Mouse (Mus musculus): ENCODE results near the gene Pitx1. TPM values are rescaled to one million over a fixed set of nuclear protein-coding genes. Genes with fewer than 3 reads are reported as not detected.
A peak's percentile ranks its signal among the peaks of the same experiment; 100 is the strongest.

The Pitx1 gene
- total RNA-seq, 2 experiments from 2014 or later = not detected

GRCm38 (mm10) chr13:55832602-55833001 lies 3.4 kb downstream of the Pitx1 start:
- no peak for DNase-seq (ENCODE audit: extremely low spot score in 1 of 2, low spot score in 2 of 2)
- intact Hi-C loops (cut with DNase I) = no loop called here

- DNase-seq (ENCODE audit: extremely low spot score in 1 of 2, low spot score in 2 of 2) = no peak
- intact Hi-C loops (cut with DNase I) = no loop called here
These were observed 4.3 kb downstream of the Pitx1 start for GRCm38 (mm10) chr13:55831722-55832160.

GRCm38 (mm10) chr13:55830833-55831721 lies 4.9 kb downstream of the Pitx1 start:
- DNase-seq (ENCODE audit: extremely low spot score in 1 of 2, low spot score in 2 of 2) = no peak
- intact Hi-C loops (cut with DNase I) = no loop called here

- intact Hi-C loops (cut with DNase I) = no loop called here
- DNase-seq (ENCODE audit: extremely low spot score in 1 of 2, low spot score in 2 of 2) = no peak
These were observed 5.7 kb downstream of the Pitx1 start for GRCm38 (mm10) chr13:55830081-55830832.

GRCm38 (mm10) chr13:55829018-55829655 lies 6.9 kb downstream of the Pitx1 start:
- intact Hi-C loops (cut with DNase I) = loop anchor here (5.0 kb wide), 2 partner anchors 133 to 423 kb away; partner anchors contain the start of gene Neurog1

GRCm38 (mm10) chr13:55828141-55829017 lies 7.6 kb downstream of the Pitx1 start:
- intact Hi-C loops (cut with DNase I) = loop anchor here (5.0 kb wide), 2 partner anchors 134 to 424 kb away; partner anchors contain the start of gene Neurog1
- no peak for DNase-seq (ENCODE audit: extremely low spot score in 1 of 2, low spot score in 2 of 2)

More at GRCm38 (mm10) chr13:55829018-55829655, 6.9 kb downstream of the Pitx1 start:
- DNase-seq (ENCODE audit: extremely low spot score in 1 of 2, low spot score in 2 of 2) = no peak

- intact Hi-C loops (cut with DNase I) = loop anchor here (5.0 kb wide), 2 partner anchors 135 to 425 kb away; partner anchors contain the start of gene Neurog1
- DNase-seq (ENCODE audit: extremely low spot score in 1 of 2, low spot score in 2 of 2) = no peak
These were observed 8.3 kb downstream of the Pitx1 start for GRCm38 (mm10) chr13:55827679-55828140.

GRCm38 (mm10) chr13:55826796-55827678 lies 9.0 kb downstream of the Pitx1 start:
- intact Hi-C loops (cut with DNase I) = loop anchor here (5.0 kb wide), 2 partner anchors 135 to 425 kb away; partner anchors contain the start of gene Neurog1
- no peak for DNase-seq (ENCODE audit: extremely low spot score in 1 of 2, low spot score in 2 of 2)

- DNase-seq (ENCODE audit: extremely low spot score in 1 of 2, low spot score in 2 of 2) = no peak
- intact Hi-C loops (cut with DNase I) = loop anchor here (5.0 kb wide), 2 partner anchors 136 to 426 kb away; partner anchors contain the start of gene Neurog1
These were observed 9.9 kb downstream of the Pitx1 start for GRCm38 (mm10) chr13:55826008-55826671.

- intact Hi-C loops (cut with DNase I) = loop anchor here (5.0 kb wide), 2 partner anchors 137 to 427 kb away; partner anchors contain the start of gene Neurog1
- DNase-seq (ENCODE audit: extremely low spot score in 1 of 2, low spot score in 2 of 2) = no peak
These were observed 10.7 kb downstream of the Pitx1 start for GRCm38 (mm10) chr13:55825245-55825681.

- no peak for DNase-seq (ENCODE audit: extremely low spot score in 1 of 2, low spot score in 2 of 2)
- intact Hi-C loops (cut with DNase I) = no loop called here
These were observed 11.6 kb downstream of the Pitx1 start for GRCm38 (mm10) chr13:55824151-55824945.

GRCm38 (mm10) chr13:55822499-55822898 lies 13.5 kb downstream of the Pitx1 start:
- intact Hi-C loops (cut with DNase I) = no loop called here
- DNase-seq (ENCODE audit: extremely low spot score in 1 of 2, low spot score in 2 of 2) = no peak

- intact Hi-C loops (cut with DNase I) = no loop called here
- DNase-seq (ENCODE audit: extremely low spot score in 1 of 2, low spot score in 2 of 2) = no peak
These were observed 21.2 kb downstream of the Pitx1 start for GRCm38 (mm10) chr13:55814834-55815233.

GRCm38 (mm10) chr13:55813490-55814016 lies 22.4 kb downstream of the Pitx1 start:
- DNase-seq (ENCODE audit: extremely low spot score in 1 of 2, low spot score in 2 of 2) = no peak

GRCm38 (mm10) chr13:55810947-55811346 lies 25.0 kb downstream of the Pitx1 start:
- intact Hi-C loops (cut with DNase I) = no loop called here
- peak in 1 of 2 experiments; percentile 32 for DNase-seq (ENCODE audit: extremely low spot score in 1 of 2, low spot score in 2 of 2)

More at GRCm38 (mm10) chr13:55813490-55814016, 22.4 kb downstream of the Pitx1 start:
- intact Hi-C loops (cut with DNase I) = no loop called here
